Mouse (Mus musculus): ENCODE data around the gene Gstm2. TPM values are rescaled to one million over a fixed set of nuclear protein-coding genes. Genes with fewer than 3 reads are reported as not detected.

Gene Gstm2
- total and polyA plus RNA-seq, 2 experiments = 79.1 to 222 TPM

GRCm38 (mm10) chr3:108014974-108015346 is 28.7 kb upstream of the Gstm2 start:
- Histone ChIP-seq H3K9ac (ENCODE audit: low read depth, low read length) (0 out of 2 replicates have a peak overlapping the region, but pooled peaks have one; percentile 36), H3K79me2 (ENCODE audit: control insufficient read depth, insufficient read depth, low read length) (no peaks in the 10 kb centered on the region), H3K36me3 (ENCODE audit: control insufficient read depth, insufficient read depth, low read length) (no peaks in the 10 kb centered on the region; the same call in 1 of the 2 replicates), H3K27ac (replicated peaks; ENCODE audit: insufficient read depth, low read depth, low read length) (peak overlapping the region; percentile 77), H3K4me1 (ENCODE audit: control insufficient read depth, insufficient read depth, low read length) (peaks cover 39% of the 10 kb centered on the region), H3K27me3 (ENCODE audit: control insufficient read depth, insufficient read depth, low read length) (no peaks in the 10 kb centered on the region), H3K4me3 (ENCODE audit: insufficient read depth, low read depth, low read length) (no peak overlapping the region)
- TF ChIP-seq CTCF (IDR thresholded peaks at IDR 0.05; ENCODE audit: low read depth, low read length) (no peak), POLR2A (IDR thresholded peaks at IDR 0.05; ENCODE audit: extremely low read depth, insufficient read depth, low read length) (no peak)
- DNase-seq (ENCODE audit: extremely low read depth, low read depth, low spot score) = peak; percentile 85
- 30% methylated on average over 2 of the region's 2 CpGs for WGBS

GRCm38 (mm10) chr3:108014098-108014973 is 28.1 kb upstream of the Gstm2 start:
- Histone ChIP-seq H3K4me3 (ENCODE audit: insufficient read depth, low read depth, low read length) (no peak overlapping the region), H3K79me2 (ENCODE audit: control insufficient read depth, insufficient read depth, low read length) (no peaks in the 10 kb centered on the region), H3K36me3 (ENCODE audit: control insufficient read depth, insufficient read depth, low read length) (no peaks in the 10 kb centered on the region; the same call in 1 of the 2 replicates), H3K27me3 (ENCODE audit: control insufficient read depth, insufficient read depth, low read length) (no peaks in the 10 kb centered on the region), H3K4me1 (ENCODE audit: control insufficient read depth, insufficient read depth, low read length) (peaks cover 39% of the 10 kb centered on the region), H3K9ac (ENCODE audit: low read depth, low read length) (peak overlapping the region; percentile 49), H3K27ac (replicated peaks; ENCODE audit: insufficient read depth, low read depth, low read length) (peak overlapping the region; percentile 79)
- no peak for TF ChIP-seq POLR2A (IDR thresholded peaks at IDR 0.05; ENCODE audit: extremely low read depth, insufficient read depth, low read length)
- TF ChIP-seq CTCF (IDR thresholded peaks at IDR 0.05; ENCODE audit: low read depth, low read length) = no peak
- 42% methylated on average over 8 of the region's 8 CpGs for whole genome bisulfite sequencing
- peak; percentile 86 for DNase-seq (ENCODE audit: extremely low read depth, low read depth, low spot score)

- peak; percentile 98 for DNase-seq (ENCODE audit: extremely low read depth, low read depth, low spot score)
- WGBS = 10% methylated on average over 4 of the region's 4 CpGs
- no peaks in the 10 kb centered on the region; the same call in 1 of the 2 replicates for H3K36me3 ChIP-seq (ENCODE audit: control insufficient read depth, insufficient read depth, low read length)
- peak overlapping the region; percentile 49 for H3K9ac ChIP-seq (ENCODE audit: low read depth, low read length)
- peak overlapping the region; percentile 79 for H3K27ac ChIP-seq (replicated peaks; ENCODE audit: insufficient read depth, low read depth, low read length)
- H3K79me2 ChIP-seq (ENCODE audit: control insufficient read depth, insufficient read depth, low read length) = no peaks in the 10 kb centered on the region
- H3K27me3 ChIP-seq (ENCODE audit: control insufficient read depth, insufficient read depth, low read length) = no peaks in the 10 kb centered on the region
- TF ChIP-seq POLR2A (IDR thresholded peaks at IDR 0.05; ENCODE audit: extremely low read depth, insufficient read depth, low read length) (no peak), CTCF (IDR thresholded peaks at IDR 0.05; ENCODE audit: low read depth, low read length) (no peak)
- H3K4me3 ChIP-seq (ENCODE audit: insufficient read depth, low read depth, low read length) = no peak overlapping the region
- peaks cover 35% of the 10 kb centered on the region for H3K4me1 ChIP-seq (ENCODE audit: control insufficient read depth, insufficient read depth, low read length)
These were observed 27.1 kb upstream of the Gstm2 start for GRCm38 (mm10) chr3:108013331-108013871.

GRCm38 (mm10) chr3:108011558-108011957 is 25.3 kb upstream of the Gstm2 start:
- Histone ChIP-seq H3K79me2 (ENCODE audit: control insufficient read depth, insufficient read depth, low read length) (no peaks in the 10 kb centered on the region), H3K27ac (replicated peaks; ENCODE audit: insufficient read depth, low read depth, low read length) (no peak overlapping the region), H3K36me3 (ENCODE audit: control insufficient read depth, insufficient read depth, low read length) (no peaks in the 10 kb centered on the region; the same call in 1 of the 2 replicates), H3K9ac (ENCODE audit: low read depth, low read length) (no peak overlapping the region), H3K27me3 (ENCODE audit: control insufficient read depth, insufficient read depth, low read length) (no peaks in the 10 kb centered on the region), H3K4me1 (ENCODE audit: control insufficient read depth, insufficient read depth, low read length) (peaks cover 31% of the 10 kb centered on the region), H3K4me3 (ENCODE audit: insufficient read depth, low read depth, low read length) (no peak overlapping the region)
- 43% methylated on average over 3 of the region's 3 CpGs for WGBS
- no peak for TF ChIP-seq CTCF (IDR thresholded peaks at IDR 0.05; ENCODE audit: low read depth, low read length)
- TF ChIP-seq POLR2A (IDR thresholded peaks at IDR 0.05; ENCODE audit: extremely low read depth, insufficient read depth, low read length) = no peak
- DNase-seq (ENCODE audit: extremely low read depth, low read depth, low spot score) = no peak

GRCm38 (mm10) chr3:108010286-108010685 is 24.0 kb upstream of the Gstm2 start:
- Histone ChIP-seq H3K36me3 (ENCODE audit: control insufficient read depth, insufficient read depth, low read length) (no peaks in the 10 kb centered on the region; the same call in 1 of the 2 replicates), H3K4me3 (ENCODE audit: insufficient read depth, low read depth, low read length) (no peak overlapping the region)
- 65% methylated on average over 2 of the region's 2 CpGs for WGBS

More at GRCm38 (mm10) chr3:108010286-108010685, 24.0 kb upstream of the Gstm2 start:
- TF ChIP-seq CTCF (IDR thresholded peaks at IDR 0.05; ENCODE audit: low read depth, low read length) (no peak), POLR2A (IDR thresholded peaks at IDR 0.05; ENCODE audit: extremely low read depth, insufficient read depth, low read length) (no peak)
- no peak overlapping the region for H3K27ac ChIP-seq (replicated peaks; ENCODE audit: insufficient read depth, low read depth, low read length)
- peaks cover 18% of the 10 kb centered on the region for H3K4me1 ChIP-seq (ENCODE audit: control insufficient read depth, insufficient read depth, low read length)
- H3K27me3 ChIP-seq (ENCODE audit: control insufficient read depth, insufficient read depth, low read length) = no peaks in the 10 kb centered on the region
- H3K79me2 ChIP-seq (ENCODE audit: control insufficient read depth, insufficient read depth, low read length) = no peaks in the 10 kb centered on the region
- no peak overlapping the region for H3K9ac ChIP-seq (ENCODE audit: low read depth, low read length)
- DNase-seq (ENCODE audit: extremely low read depth, low read depth, low spot score) = no peak
